Mouse (Mus musculus) layer of hippocampus, postnatal 14 days (tissue): ENCODE measurements around the gene Gpr176. TPM values are rescaled to one million over a fixed set of nuclear protein-coding genes. Genes with fewer than 3 reads are reported as not detected.
"Not testable (repeated sequence)": the region's sequence is repeated elsewhere in the genome, so short reads cannot be mapped to it uniquely, and the experiment has no call there.

Experiments used
- DNase-seq, 2 experiments: peaks; one replicate each; pipeline ENCODE4 v3.0.0; 2021 to 2022; ENCODE audit warnings: low spot score in 2 of 2, mixed read lengths in 1 of 2
- total RNA-seq, 2 experiments: library from RNA; stranded (reverse); gene quantifications; 2 replicates each; pipeline ENCODE4 v1.2.3; 2021

The Gpr176 gene
- total RNA-seq, 2 experiments from 2014 or later: 14.0 to 14.4 TPM

DNA sequence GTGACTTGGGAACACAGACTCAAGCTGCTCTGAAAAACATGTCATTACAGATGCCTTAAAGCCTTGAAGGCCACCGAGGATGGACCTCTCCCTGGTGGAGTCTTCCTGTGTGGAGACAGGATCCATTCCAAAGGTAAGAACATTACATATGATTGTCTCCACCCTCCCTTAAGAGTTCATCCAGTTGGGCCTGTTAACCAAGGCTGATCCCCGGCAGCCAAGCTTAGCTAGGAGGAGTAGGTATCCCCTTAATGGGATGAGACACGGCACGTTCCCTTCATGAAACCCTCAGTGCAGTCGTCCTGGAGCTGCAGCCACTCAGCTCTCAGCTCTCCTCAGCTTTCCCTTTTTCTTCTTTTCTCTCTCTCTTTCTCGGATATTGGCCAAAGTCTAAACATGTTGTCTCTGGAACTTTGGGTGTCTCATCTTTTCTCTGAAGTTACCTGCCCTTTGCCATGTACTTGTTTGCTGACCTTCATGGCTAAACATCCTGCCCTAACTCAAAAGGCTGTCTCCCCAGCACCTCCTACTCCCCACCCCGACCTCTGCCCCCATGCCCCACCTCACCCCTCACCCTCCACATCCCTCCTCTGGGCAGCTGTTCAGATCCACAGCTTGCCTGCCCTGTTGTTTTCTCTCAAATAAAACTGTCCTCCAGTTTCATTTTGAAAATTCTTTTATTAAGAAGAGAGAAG is 67.2 kb downstream of the Gpr176 start:
- no peak for DNase-seq

DNA sequence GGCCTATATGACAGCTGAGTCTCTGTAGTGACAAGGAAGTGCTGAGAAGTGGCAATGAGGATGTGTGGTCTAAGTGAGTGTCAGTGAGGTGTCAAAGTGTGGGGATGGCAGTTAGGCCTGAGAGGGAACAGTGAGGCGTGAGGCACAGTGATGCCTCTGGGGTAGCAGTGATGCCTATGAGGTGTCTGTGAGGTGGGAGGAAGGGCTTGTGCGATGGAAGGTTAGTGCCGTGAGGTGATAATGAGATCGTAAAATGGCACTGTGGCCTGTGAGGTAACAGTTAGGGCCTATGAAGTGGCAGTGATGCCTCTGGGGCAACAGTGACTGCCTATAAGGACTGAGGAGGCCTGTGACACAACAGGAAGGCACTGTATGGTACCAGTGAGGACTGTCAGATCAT is 69.8 kb downstream of the Gpr176 start:
- no peak for DNase-seq

DNA sequence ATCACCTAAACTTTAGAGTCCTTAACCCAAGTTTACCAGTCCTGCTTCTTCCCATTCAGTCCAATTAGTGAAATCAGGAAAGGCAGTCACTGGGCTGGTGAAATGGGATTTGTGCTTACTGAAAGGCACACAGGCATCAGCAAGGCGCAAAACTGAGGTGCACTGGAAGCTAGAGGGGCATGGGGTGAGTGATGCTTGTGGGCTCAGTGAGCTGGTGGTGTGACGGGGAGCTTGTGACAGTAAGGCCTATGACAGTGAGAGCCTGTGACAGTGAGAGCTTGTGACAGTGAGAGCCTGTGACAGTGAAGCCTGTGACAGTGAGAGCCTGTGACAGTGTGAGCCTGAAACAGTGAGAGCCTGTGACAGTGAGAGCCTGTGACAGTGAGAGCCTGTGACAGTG is 71.6 kb downstream of the Gpr176 start:
- DNase-seq: no peak

DNA sequence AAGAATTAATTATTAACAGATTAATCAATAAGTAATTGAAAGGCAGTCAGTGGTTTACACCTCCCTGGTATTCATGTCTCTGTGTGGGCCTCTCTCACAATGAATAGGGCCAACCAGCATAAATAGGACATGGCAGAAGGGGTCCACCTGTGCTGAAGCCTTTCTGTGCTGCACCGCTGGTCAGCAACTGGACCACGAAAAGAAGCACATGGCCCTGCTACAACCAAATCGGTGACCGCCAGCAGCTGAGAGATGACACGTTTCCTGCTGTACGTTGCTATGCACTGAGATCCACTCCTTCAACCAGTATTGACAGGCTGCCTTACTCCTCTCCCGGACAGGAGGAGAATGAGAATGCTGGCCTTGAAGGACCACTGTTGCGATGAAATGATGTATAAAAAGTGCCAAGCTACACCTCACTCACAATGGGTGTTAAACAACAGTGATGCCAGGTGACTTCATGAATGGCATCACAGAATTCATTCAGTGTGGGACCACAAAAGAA is 72.1 kb downstream of the Gpr176 start:
- no peak for DNase-seq

DNA sequence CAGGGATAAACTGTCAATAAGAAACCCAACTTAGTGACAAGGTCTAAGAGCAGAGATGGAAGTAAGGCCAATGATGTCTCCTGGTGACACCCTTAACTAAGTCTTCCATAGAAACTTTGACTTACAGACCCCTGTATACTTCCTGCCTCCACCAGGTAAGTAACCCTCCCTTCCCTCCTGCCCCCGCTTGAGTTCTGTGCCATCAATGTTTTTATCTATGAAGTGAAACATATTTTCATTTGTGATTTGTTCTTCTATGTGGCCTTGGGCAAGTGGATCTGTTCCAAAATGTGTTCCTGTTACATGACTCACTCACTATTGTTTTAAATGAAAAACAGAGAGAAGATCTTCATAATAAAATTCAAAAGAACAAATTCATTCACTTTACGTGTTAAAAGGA is 73.2 kb downstream of the Gpr176 start:
- DNase-seq: no peak

DNA sequence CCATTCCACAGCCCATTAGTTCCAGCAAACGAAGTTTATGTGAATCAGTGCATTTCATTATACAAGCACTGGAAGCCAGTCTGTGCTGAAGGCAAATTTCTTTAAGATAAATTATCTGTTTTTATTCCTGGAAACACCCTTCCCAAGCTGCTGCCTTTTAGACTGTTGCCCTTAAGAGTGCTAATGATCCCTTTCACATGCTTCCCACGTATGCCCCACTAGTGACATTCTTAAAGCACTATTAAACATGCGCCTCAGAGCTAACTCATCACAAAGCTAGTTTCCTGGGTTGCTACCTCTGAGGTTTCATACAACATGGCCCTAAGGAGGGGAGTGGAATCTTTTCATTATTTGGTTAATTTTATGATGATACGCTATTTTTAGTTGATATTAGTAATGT is 74.6 kb downstream of the Gpr176 start:
- no peak for DNase-seq

DNA sequence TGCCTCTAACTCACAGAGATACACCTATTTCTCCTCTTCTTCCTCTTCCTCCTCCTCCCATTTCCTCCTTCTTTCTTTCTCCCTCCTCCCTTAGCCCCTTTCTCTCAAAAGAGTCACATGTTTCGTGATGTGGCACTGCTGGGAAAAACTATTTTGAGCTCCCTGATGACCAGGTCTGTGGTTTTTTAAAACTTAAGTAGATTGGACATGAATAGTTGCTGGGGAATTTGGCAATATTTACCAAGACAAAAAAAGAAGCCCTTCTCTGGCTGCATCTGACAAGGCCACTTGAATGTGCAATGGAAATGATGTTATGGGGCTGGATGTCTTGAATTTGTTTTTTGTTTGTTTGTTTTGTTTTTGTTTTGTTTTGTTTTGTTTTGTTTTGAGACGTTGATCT is 75.3 kb downstream of the Gpr176 start:
- no peak for DNase-seq

DNA sequence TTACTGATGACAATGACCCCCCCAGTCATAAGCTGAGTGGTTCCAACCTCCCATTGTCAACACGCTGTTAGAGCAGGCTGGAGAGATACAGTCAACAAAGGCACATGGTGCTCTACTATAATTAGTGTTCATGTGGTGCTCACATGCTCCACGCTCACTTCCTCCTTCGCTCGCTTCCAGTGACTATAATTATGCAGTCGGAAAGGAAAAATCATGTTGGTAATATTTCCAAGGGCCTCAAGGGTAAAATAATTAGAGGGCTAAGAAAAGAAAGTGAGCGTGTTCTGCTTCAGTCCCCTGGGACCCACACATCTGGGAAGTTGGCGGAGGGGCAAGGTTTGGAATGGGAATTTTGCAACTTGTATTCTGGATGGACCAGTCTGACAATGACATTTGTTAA is 77.7 kb downstream of the Gpr176 start:
- peak in 1 of 2 experiments; percentile 17 for DNase-seq

DNA sequence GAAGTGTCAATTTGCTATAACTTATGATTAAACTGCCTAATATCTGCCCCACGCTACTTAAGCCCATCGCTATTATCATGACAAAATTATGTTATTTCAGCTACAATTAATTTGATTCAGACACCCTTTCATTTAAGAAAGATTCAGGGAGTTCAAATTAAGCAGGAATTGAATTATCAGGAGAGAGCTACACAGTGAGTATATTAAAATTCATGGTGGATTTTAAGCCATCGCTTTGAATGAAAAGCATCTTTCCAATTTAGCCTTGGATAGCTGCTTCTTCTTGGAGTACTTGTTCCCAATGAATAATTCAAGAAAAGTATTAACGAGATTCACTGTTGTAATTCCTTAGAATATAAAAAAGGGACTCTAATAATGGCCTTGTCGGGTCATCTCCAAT is 79.6 kb downstream of the Gpr176 start:
- DNase-seq: no peak

DNA sequence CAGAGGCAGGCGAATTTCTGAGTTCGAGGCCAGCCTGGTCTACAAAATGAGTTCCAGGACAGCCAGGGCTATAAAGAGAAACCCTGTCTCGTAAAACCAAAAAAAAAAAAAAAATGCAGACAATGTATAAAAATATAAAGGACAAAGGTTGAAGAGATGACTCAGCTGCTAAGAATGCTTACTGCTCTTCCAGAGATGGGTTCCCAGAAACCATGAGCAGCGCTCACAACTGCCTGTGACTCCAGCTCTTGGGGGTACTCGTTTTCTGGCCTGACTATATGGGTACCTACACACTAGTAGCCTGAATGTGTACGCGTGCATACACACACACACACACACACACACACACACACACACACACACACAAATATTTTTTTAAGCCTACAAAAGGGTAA is 84.2 kb downstream of the Gpr176 start:
- DNase-seq: not testable (repeated sequence)

DNA sequence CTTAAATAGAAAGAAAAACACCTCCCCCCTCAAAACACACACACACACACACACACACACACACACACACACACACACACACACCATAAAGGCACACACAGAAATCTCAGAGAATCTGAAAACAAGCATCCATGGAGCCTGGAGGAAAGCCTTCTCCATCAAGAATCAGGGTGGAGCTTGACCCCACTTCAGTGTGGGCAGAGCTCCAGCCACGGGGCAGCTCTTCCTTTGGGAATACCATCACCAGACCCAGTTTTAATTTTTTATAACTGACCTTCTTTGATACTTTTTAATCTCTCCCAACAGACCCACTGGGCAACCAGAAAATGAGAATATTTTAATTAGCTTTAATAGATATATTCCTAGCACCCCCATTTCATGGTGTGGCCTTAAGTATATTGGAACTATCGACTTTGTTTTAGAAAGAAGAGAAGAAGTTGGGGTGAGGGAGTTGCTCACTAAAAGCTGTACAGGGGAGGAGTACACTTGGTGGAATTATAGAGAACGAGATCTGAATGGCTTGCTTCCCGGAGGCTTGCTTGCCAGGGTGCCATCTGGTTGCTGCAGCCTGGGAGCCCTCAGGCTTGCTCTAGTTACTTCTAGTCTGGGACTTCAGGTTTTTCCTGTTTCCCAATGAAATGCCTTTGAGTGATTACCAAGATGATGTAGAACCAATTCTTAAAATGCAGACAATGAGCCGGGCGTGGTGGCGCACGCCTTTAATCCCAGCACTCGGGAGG is 84.7 kb downstream of the Gpr176 start:
- no peak for DNase-seq

DNA sequence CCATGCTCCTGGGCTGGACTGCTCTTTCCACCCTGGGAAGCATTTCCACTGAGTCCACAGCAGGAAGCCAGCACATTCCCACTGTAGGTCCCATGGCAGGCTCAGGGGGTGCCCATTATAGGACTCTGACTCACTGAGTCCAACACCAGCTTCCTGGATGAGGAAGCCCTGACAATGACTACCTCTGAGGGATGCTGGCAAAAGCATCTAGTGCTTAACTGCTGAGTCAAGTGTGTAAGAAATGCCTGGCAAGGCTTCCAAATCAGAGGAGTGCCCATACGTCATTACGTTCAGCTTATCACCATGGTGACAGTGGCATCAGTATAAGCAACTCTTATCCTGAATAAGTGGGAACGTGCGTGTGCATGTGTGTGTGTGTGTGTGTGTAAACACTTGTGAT is 85.5 kb downstream of the Gpr176 start:
- DNase-seq: no peak

DNA sequence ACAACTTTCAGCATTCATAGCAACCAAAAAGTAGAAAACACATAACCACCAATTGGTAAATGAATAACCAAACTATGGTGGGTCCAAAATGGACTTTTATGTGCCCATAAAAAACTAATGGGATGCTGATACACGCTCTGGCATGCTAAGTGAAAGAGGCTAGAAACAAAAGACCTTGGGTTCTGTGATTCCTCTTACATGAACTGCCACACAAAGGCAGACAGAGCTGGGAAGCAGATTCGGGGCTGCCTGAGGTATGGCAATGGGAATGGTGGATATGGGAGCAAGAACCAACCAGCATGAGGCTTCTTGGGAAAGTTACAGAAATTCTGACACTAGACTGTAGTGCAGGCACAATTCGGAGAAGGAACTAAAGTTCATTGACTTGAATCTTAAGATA is 90.8 kb downstream of the Gpr176 start:
- DNase-seq: no peak

DNA sequence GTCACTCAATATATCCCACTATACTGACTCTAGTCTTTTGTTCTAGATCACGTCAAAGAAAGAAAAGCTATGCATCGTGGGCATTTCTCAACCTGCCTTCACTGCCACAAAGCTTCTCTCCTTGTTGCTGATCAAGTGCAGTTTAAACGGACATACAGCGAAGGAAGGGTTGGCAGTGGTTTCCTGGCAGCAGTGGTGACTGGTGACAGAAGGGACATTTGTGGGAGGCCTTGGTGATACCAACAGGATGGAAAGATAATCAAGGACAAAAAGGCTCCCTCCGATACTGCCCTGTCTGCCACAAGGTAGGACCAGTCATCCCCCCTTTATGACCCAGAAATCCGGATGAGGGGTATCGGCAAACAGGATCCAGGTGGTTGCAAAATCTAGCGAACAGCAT is 95.0 kb downstream of the Gpr176 start:
- no peak for DNase-seq

DNA sequence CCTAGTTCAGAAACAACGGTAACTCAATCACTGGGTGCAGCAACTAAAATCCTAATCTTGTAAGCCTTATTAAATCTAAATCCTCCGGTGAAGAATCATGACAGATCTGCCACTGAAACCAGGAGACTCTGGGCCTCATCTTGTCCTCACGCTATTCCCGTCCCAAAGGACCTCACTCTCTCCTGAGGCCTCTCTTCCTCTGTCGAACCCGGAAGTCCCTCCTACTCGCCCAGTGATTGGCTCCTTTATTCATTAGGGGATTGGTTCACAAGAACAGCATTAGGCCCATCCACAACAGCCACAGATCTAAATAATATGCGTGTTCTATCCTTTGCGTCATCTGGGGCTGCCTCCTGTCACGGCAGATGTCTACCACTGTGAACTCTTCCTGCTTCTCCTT is 101.6 kb downstream of the Gpr176 start:
- peak in 1 of 2 experiments; percentile 13 for DNase-seq

DNA sequence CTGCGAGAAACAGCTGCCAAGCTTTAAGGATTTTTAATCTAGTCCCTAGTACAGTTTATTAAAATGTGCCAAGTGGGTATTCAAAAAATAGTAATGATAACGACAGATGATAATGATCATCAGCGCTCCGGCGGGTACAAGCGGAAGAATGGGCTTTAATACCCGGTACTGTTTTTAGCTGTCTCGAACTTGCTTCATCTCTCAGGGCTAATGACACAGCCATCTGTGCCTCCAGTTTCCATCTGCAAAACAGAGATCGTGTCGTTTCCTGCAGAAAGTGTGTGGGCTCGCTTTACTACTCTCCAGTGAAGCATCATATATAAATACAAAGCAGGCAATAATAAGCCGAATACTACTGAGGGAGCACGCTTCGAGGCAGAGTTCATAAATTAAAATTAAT is 103.0 kb downstream of the Gpr176 start:
- peak; percentile 29 to 62 for DNase-seq

DNA sequence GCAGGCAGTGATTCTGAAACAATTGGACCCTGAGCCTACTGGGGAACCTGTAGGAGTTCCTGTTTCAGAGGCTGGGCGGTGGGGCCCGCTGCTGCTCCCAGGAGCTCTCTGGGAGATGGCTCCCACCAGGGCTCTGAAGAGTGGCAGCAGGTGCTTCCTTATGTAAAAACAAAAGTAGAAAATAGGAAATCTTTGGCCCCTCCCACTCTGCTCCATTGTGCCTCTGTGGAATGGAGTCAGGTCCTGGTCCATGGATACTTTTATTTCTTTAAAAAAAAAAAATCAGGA is 109.4 kb downstream of the Gpr176 start:
- no peak for DNase-seq

DNA sequence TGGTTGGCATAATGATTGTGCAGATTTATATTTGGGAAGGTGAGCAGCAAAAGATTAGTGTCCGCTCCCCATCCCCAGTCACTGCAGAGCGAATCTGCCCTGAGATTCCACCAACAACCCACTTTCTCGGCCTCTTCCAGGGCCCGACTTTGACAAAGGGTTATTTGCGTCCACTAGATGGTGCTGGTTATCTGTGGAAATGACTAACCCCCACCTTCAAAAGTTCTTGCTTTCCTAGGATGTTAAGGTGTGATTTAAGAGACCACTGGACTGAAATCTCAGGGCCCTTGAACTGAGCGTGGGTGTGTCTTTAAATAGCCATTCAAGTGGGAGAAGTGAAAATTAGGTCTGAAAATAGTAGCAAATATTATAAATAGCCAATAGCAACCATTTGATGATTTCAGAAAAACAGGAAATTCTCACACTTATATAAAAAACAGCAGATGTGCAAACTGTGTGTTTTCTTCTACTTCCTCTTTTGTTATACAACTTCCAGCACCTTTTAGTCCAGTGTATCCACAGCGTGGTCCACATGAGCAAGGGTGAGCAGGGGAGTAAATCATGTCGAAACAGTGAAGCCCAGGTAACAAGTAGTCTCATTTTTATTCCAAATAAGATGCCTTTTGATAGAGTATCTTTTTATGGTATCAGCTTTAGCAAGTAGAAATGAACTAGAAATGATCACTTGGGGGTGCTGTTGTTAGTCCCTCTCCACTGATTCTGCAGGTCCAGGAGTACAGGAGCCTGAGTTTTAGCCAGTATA is 109.9 kb downstream of the Gpr176 start:
- peak; percentile 60 to 72 for DNase-seq

DNA sequence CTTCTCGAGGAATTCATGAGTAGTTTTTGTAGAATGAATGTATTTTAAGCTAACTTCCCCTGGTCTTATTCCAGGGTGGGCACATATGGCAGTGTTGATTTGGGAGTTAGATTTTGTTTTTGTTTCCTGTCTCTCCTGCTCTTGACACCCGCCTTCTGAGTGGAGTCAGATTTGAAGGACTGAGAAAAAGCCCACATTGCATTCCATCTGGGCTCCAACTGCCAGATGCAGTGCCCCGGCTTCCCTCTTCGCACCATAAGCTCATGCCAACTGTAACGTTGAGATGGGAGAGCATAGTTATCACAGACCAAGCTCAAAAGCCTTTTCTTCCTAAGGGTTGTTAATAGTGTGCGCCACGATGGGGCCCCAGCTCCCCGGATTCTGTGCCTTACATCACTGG is 110.5 kb downstream of the Gpr176 start:
- DNase-seq: peak; percentile 53 to 76

DNA sequence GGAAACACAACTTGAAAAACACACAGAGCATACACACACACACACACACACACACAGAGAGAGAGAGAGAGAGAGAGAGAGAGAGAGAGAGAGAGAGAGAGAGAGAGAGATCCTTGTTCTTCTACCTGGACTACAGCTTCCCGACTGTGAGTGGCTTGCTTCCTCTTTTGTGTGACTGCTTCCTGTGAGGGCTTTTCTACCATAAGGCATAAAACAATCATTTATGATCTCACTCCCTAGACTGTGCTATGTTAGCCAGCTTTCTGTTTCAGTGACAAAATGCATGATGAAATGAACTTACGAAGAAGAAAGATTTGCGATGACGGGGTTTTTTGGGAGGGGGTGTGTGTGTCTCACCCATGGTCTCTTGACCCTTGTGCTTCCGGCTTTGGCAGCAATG is 113.5 kb downstream of the Gpr176 start:
- DNase-seq: no peak

DNA sequence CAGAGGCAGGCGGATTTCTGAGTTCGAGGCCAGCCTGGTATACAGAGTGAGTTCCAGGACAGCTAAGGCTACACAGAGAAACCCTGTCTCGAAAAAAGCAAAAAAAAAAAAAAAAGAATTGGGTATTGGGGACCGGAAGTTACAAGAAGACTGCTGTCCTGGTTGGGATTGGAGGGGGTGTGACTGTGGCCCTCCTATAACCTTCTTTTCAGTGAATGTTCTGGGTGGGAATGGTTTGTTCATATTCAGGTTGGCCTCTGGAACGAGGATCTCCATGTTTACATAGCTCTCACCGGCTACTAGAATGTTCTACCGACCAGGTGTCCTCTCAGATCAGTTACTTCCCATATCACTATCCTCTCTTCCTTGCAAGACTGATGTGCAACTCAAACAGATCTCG is 116.1 kb downstream of the Gpr176 start:
- DNase-seq: no peak

DNA sequence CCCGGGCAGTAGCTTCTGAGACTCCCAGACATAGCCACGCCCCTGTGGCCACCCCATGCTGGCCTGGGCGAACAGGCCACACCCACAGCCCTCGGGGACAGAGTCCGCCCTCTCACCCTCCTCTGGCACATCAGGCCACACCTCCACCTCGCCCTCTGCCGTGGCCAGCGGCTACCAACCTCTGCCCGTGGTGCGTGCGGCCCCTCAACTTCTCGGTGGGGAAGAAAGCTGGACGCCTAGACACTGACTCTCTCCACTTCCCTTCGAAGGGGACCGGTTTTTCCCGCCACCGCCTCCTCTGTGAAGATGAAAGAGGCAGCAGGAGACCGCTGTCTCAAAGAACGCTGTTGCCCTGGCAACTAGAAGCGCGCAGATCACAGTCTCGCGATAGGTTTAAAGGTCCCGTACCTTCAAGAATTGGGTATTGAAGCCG is 116.6 kb downstream of the Gpr176 start, which contains the start of gene Fsip1:
Gene Fsip1 (minus strand): TSS at position 346 of the 433 bp plus-strand sequence.
- peak; percentile 28 to 51 for DNase-seq
